Mouse (Mus musculus) hindbrain, embryonic 14.5 days (tissue): Measurements from ENCODE around the gene Dpep1. TPM values are rescaled to one million over a fixed set of nuclear protein-coding genes. Genes with fewer than 3 reads are reported as not detected.

Experiments used
- ATAC-seq: fragments of 200-750 bp; cut with Nextera tagmentation; 2 replicates; pipeline ENCODE4 v1.8.0; 2017; ENCODE audit warnings: moderate number of reproducible peaks, mild to moderate bottlenecking, moderate TSS enrichment, moderate library complexity; ENCODE audit not compliant: low FRiP score
- DNase-seq: peaks from one replicate; pipeline ENCODE4 v3.0.0-alpha.2; 2015; ENCODE audit warnings: low spot score
- H3K27ac ChIP-seq: fragments of 300-500 bp; sonication (generic); 2 replicates; pipeline ENCODE4 v1.5.1; 2014; ENCODE audit warnings: mild to moderate bottlenecking, moderate library complexity
- H3K27me3 ChIP-seq: fragments of 300-500 bp; sonication (generic); 2 replicates; pipeline ENCODE4 v1.6.1; 2014; ENCODE audit warnings: mild to moderate bottlenecking, low read length, mixed read lengths; ENCODE audit not compliant: control insufficient read depth, insufficient read depth
- H3K36me3 ChIP-seq: fragments of 300-500 bp; sonication (generic); replicated peaks from 2 replicates; pipeline ENCODE4 v1.6.1; 2014; ENCODE audit not compliant: control insufficient read depth, insufficient read depth
- H3K4me1 ChIP-seq: fragments of 300-500 bp; sonication (generic); replicated peaks from 2 replicates; pipeline ENCODE4 v1.6.1; 2014; ENCODE audit warnings: antibody characterized with exemption, low read length, mixed read lengths; ENCODE audit not compliant: control insufficient read depth, insufficient read depth
- H3K4me2 ChIP-seq: fragments of 300-500 bp; sonication (generic); replicated peaks from 2 replicates; pipeline ENCODE4 v1.6.1; 2014; ENCODE audit warnings: mild to moderate bottlenecking, moderate library complexity
- H3K4me3 ChIP-seq: fragments of 300-500 bp; sonication (generic); replicated peaks from 2 replicates; pipeline ENCODE4 v1.5.1; 2014; ENCODE audit warnings: mild to moderate bottlenecking, low read length
- H3K9ac ChIP-seq: fragments of 300-500 bp; sonication (generic); 2 replicates; pipeline ENCODE4 v1.6.1; 2014
- H3K9me3 ChIP-seq: fragments of 300-500 bp; sonication (generic); 2 replicates; pipeline ENCODE4 v1.6.1; 2016; ENCODE audit warnings: low read length; ENCODE audit not compliant: control insufficient read depth
- WGBS: fragments of 180-500 bp; shearing (Covaris S2); extraction: QIAGEN DNeasy Blood & Tissue Kit; methylation state at CpG from one replicate; pipeline ENCODE4 v1.1.7; 2014; 5-methylcytosine and 5-hydroxymethylcytosine counted together
- polyA plus RNA-seq: library from polyadenylated mRNA; unstranded; fragments of >200 nt; fragmentation: Nextera tagmentation; extraction: Ambion mirVana; gene quantifications from 2 replicates; pipeline ENCODE4 v1.2.1, GENCODE M21; 2014

Dpep1 gene
- polyA plus RNA-seq, 1 experiment from 2014 or later, result 0.25 TPM

DNA sequence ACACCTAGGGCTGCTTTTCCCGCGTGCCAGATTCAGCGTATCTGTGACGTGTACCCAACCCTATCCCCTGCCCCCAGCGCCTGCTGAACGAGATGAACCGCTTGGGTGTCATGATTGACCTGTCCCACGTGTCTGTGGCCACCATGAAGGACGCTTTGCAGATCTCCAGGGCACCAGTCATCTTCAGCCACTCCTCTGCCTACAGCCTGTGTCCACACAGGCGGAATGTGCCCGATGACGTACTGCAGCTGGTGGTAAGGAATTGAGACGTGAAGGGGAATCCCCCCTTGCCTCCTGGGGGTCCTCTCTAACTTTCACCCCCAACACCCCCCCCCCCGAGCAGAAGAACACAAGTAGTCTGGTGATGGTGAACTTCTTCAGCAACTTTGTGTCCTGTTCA lies 13.8 kb downstream of the Dpep1 start:
- H3K27me3 ChIP-seq, result no peaks in the 10 kb centered on the region
- no peak overlapping the region for H3K4me2 ChIP-seq
- no peak overlapping the region for H3K27ac ChIP-seq
- ATAC-seq, result no peak
- no peaks in the 10 kb centered on the region for H3K9me3 ChIP-seq
- H3K9ac ChIP-seq, result no peak overlapping the region
- 76% methylated on average over 14 of the region's 14 CpGs for whole genome bisulfite sequencing
- no peaks in the 10 kb centered on the region for H3K4me1 ChIP-seq
- no peak for DNase-seq
- no peak overlapping the region for H3K4me3 ChIP-seq
- H3K36me3 ChIP-seq, result peaks cover 13% of the 10 kb centered on the region; the same call in 1 of the 2 replicates

DNA sequence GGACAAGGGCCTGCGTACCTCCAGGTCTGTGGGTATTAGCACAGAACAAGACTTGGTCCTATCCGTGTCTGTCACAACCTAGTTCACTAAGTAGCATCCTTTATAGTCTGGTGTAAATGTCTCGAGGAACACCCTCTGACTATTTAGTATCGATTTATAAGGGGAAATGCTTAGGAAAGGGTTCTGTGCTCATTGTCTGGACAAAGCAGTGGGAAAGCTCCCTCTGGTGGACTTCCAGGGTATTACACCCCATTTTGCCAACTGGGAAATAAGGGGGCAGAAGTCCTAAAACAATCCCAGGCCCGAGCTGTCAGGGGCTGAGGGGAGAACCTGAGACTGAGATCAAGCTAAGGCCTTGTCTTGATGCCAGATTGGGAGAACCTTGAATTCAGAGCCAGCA lies 16.2 kb downstream of the Dpep1 start:
- Histone ChIP-seq H3K27me3 (no peaks in the 10 kb centered on the region), H3K9ac (peak overlapping the region; percentile 13; the same call in 1 of the 2 replicates), H3K4me3 (no peak overlapping the region), H3K9me3 (no peaks in the 10 kb centered on the region), H3K4me1 (no peaks in the 10 kb centered on the region), H3K27ac (no peak overlapping the region), H3K36me3 (peaks cover 32% of the 10 kb centered on the region), H3K4me2 (no peak overlapping the region)
- ATAC-seq, result peak; percentile 55
- 25% methylated on average over 5 of the region's 5 CpGs for WGBS
- DNase-seq, result peak; percentile 94

DNA sequence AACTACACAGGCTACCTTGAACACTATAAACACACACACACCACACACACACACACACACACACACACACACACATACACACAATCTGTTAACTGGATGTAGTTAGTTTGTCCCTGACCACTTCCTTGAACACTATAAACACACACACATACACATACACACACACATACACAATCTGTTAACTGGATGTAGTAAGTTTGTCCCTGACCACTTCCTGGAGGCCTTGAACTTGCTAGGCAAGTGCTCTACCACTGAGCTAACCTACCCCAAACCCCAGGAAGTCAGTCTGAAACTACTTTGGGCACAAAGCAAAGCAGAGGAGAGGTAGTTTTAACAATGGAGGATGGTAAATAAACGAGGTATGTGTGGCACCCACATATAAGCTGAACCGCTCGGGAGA lies 17.5 kb downstream of the Dpep1 start:
- no peak overlapping the region for H3K27ac ChIP-seq
- no peak for DNase-seq
- no peak for ATAC-seq
- 0 out of 2 replicates have a peak overlapping the region, but pooled peaks have one; percentile 8 for H3K9ac ChIP-seq
- no peaks in the 10 kb centered on the region for H3K9me3 ChIP-seq
- no peaks in the 10 kb centered on the region for H3K4me1 ChIP-seq
- H3K36me3 ChIP-seq, result peaks cover 45% of the 10 kb centered on the region
- 87% methylated on average over 3 of the region's 3 CpGs for WGBS
- no peaks in the 10 kb centered on the region for H3K27me3 ChIP-seq
- no peak overlapping the region for H3K4me2 ChIP-seq
- no peak overlapping the region for H3K4me3 ChIP-seq

DNA sequence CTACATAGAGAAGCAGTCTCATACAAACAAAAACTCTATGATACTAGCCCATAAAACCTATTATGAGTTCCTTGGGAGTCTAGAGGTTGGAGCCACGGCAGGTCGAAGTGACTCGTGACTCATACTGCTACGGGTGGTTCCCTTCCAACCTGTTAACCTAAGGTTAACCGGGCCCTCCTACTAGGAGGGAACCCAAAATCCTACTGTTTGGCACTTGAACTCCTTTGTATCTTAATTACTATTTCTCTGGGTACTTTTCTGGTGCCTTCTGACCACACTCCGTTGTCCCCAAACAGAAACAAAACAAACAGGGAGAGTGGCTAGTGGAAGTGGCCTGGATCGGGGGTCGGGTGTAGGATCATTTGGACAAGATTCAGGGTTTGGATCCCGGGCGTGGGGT lies 25.8 kb downstream of the Dpep1 start:
- Histone ChIP-seq H3K9me3 (no peaks in the 10 kb centered on the region), H3K9ac (peak overlapping the region; percentile 96), H3K4me3 (peak overlapping the region; percentile 80), H3K4me2 (peak overlapping the region; percentile 78), H3K4me1 (peaks cover 12% of the 10 kb centered on the region), H3K27me3 (no peaks in the 10 kb centered on the region), H3K36me3 (peaks cover 38% of the 10 kb centered on the region), H3K27ac (no peak overlapping the region)
- ATAC-seq (no peak), DNase-seq (no peak)
- 52% methylated on average over 10 of the region's 10 CpGs for WGBS

DNA sequence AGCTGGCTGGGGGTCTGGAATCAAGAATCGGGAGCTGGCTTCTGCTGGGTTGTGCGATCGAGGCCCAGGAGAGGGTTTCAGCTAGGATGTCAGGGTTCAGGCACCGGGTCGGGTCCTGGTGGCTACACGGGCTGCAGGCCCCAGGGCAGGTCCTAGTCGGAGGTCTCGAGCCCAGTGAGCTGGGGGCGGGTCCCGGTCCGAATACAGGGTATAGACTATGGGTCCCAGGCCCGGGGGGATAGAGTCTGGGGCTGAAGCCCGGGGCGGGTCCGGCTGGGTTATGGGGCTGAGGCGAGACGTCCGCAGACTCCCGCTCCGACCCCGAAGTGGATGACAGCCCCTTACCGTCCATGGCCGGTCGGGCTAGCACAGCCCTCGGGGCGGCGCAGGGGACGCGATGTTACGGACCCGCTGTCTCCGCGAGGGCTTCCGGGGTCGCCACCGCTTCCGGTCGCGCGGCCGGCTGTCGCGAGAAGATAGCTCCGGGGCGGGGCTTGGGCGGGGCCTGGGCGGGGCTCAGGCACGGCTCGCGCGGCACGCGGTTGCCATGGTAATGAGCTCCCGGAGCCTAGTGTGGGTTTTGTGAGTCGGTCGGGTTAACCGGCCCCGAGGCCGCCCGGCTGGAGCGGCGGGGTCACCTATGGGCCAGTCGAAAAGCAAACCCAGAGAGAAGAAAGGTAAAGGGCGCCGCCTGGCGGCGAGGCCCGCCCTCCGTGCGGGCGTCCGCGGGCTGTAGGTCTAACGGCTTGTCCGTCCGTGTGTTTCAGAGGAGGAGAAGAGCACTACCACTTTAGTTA lies 26.5 kb downstream of the Dpep1 start, which contains the start of the genes Chmp1a and Spata33:
Gene Chmp1a, minus strand, starts transcription at position 443 of the 797 bp plus-strand sequence.
Gene Spata33, plus strand, starts transcription at position 512 of the 797 bp plus-strand sequence.
- peak; percentile 95 for ATAC-seq
- peak within 1 kb of the TSS; percentile 80 for H3K4me3 ChIP-seq
- H3K9me3 ChIP-seq, result no peaks in the 10 kb centered on the region
- H3K4me2 ChIP-seq, result peak within 1 kb of the TSS; percentile 78
- no peaks in the 10 kb centered on the region for H3K27me3 ChIP-seq
- peaks cover 32% of the 10 kb centered on the region for H3K36me3 ChIP-seq
- under 1% methylated on average over 76 of the region's 76 CpGs for WGBS
- peak; percentile 91 for DNase-seq
- H3K4me1 ChIP-seq, result peaks cover 12% of the 10 kb centered on the region
- peak within 1 kb of the TSS; percentile 96 for H3K9ac ChIP-seq
- no peak within 1 kb of the TSS for H3K27ac ChIP-seq

DNA sequence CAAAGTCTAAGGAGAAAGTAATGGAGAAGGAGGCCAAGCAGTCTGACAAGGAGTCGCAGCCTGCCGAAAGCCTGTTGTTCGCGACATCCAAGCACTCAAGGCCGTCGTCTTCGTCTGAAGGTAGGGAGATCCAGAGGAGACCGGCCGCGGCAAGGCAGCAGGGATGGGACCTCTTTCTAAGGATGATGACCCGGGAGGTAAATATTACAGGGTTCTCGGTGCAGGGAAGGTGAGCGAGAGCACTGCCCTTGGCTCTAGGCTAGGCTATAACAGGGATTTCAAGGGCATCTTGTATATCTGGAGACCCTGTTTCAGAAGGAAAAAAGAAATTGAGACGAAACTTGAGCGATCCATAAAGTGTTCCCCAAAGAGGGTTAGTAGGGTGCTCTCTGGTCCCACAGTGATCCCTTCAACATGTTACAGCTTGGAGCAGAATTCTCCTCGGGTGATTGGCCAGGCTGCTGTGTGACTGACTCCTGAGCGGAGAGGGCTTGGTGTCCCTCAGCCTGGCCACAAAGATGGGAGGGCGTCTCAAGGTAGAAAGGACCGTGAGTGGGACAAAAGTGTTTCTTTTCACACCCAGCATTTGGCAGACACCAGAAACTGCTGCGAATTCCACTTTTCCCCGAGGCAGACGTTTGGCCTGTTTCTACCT lies 27.2 kb downstream of the Dpep1 start:
- Histone ChIP-seq H3K9me3 (no peaks in the 10 kb centered on the region), H3K9ac (peak overlapping the region; percentile 96), H3K36me3 (peaks cover 25% of the 10 kb centered on the region), H3K4me3 (peak overlapping the region; percentile 80), H3K4me2 (peak overlapping the region; percentile 78), H3K4me1 (peaks cover 12% of the 10 kb centered on the region), H3K27ac (no peak overlapping the region), H3K27me3 (no peaks in the 10 kb centered on the region)
- DNase-seq (no peak), ATAC-seq (no peak; the same call in 1 of the 2 replicates)
- WGBS, result 21% methylated on average over 22 of the region's 22 CpGs

DNA sequence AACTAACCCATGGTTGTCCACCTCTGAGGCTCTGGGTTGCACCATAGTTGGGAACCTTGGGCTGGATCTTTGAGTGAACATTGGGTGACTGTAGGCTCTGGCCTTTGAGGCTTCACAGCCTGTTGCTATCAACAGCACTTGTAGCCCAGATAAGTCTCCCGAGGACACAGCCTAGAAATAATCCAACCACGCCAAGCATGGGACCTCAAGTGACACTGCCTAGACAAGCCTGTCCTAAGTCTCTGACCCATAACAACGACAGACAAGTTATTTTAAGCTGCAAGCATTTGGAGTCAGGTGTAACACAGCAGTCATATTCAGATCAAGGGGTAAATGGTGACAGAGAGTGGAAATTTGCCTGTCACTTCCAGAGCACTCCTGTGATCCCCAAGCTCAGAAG lies 29.4 kb downstream of the Dpep1 start:
- Histone ChIP-seq H3K4me1 (peaks cover 12% of the 10 kb centered on the region), H3K27ac (no peak overlapping the region), H3K9me3 (no peaks in the 10 kb centered on the region), H3K36me3 (peaks cover 3% of the 10 kb centered on the region), H3K4me3 (no peak overlapping the region), H3K4me2 (no peak overlapping the region), H3K27me3 (no peaks in the 10 kb centered on the region), H3K9ac (no peak overlapping the region)
- 79% methylated on average over 3 of the region's 3 CpGs for WGBS
- DNase-seq (no peak), ATAC-seq (no peak)

DNA sequence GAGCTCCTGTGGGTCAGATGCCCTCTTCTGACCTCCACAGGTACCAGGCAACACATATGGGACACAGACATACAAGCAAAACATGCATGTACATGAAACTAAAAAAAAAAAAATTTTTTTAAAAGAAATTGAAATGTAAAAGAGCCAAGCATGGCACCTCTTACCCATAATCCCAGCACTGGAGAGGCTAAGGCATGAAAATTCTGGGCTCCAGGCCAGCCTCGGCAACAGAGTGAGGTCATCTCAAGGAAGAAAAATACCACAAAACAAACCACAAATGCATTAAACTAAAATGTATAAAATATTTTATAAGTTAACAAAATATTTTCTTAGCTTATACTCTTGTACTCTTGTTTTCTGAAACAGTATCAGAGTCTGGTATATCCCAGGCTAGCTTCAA lies 34.9 kb downstream of the Dpep1 start:
- Histone ChIP-seq H3K36me3 (no peaks in the 10 kb centered on the region), H3K4me3 (no peak overlapping the region), H3K4me2 (no peak overlapping the region), H3K4me1 (peaks cover 15% of the 10 kb centered on the region), H3K9ac (no peak overlapping the region), H3K27me3 (no peaks in the 10 kb centered on the region), H3K9me3 (no peaks in the 10 kb centered on the region), H3K27ac (no peak overlapping the region)
- no peak for DNase-seq
- 82% methylated on average over 1 of the region's 1 CpGs for WGBS
- ATAC-seq, result no peak
